Mouse (Mus musculus) heart, postnatal 36 days (tissue): ENCODE data around the gene Wdr95. TPM values are rescaled to one million over a fixed set of nuclear protein-coding genes. Genes with fewer than 3 reads are reported as not detected.

Experiments
- DNase-seq, 2 experiments: peaks; one replicate each; pipeline ENCODE4 v3.0.0; 2021 to 2022
- intact Hi-C: fragments of 180-260 bp; cut with DNase I; formaldehyde crosslinking; loops from one replicate; pipeline ENCODE4 v1.15.1; 2025
- total RNA-seq, 2 experiments: library from RNA; stranded (reverse); gene quantifications; 2 replicates each; pipeline ENCODE4 v1.2.3; 2021

The Wdr95 gene
- not detected for total RNA-seq

GRCm38 (mm10) chr5:149527999-149528729, at the start of gene Wdr95:
TSS of gene Wdr95 (plus strand) at chr5:149528679.
- intact Hi-C loops, result loop anchor here (5.0 to 10.0 kb wide), 4 partner anchors 104 to 713 kb away; no protein-coding TSS in a partner anchor
- DNase-seq, result no peak

- no peak for DNase-seq
- intact Hi-C loops, result loop anchor here (5.0 kb wide), 1 partner anchor 40 kb away; no protein-coding TSS in a partner anchor
Measured at GRCm38 (mm10) chr5:149481920-149482319, 46.6 kb upstream of the Wdr95 start.

- intact Hi-C loops, result loop anchor here (5.0 kb wide), 1 partner anchor 39 kb away; no protein-coding TSS in a partner anchor
- DNase-seq, result peak; percentile 3 to 29
Measured at GRCm38 (mm10) chr5:149483321-149484052, 45.0 kb upstream of the Wdr95 start.

- intact Hi-C loops, result loop anchor here (5.0 kb wide), 1 partner anchor 38 kb away; no protein-coding TSS in a partner anchor
- no peak for DNase-seq
Measured at GRCm38 (mm10) chr5:149484270-149484669, 44.2 kb upstream of the Wdr95 start.

- intact Hi-C loops, result no loop called here
- DNase-seq, result no peak
Measured at GRCm38 (mm10) chr5:149485447-149485846, 43.0 kb upstream of the Wdr95 start.

- DNase-seq, result no peak
- intact Hi-C loops, result no loop called here
Measured at GRCm38 (mm10) chr5:149488360-149489021, 40.0 kb upstream of the Wdr95 start.

GRCm38 (mm10) chr5:149489136-149489535, 39.3 kb upstream of the Wdr95 start:
- DNase-seq, result no peak
- intact Hi-C loops, result no loop called here

GRCm38 (mm10) chr5:149490275-149490674, 38.2 kb upstream of the Wdr95 start:
- intact Hi-C loops, result no loop called here
- no peak for DNase-seq

GRCm38 (mm10) chr5:149495655-149496054, 32.8 kb upstream of the Wdr95 start:
- intact Hi-C loops, result no loop called here

GRCm38 (mm10) chr5:149496401-149497066, 31.9 kb upstream of the Wdr95 start:
- no peak for DNase-seq
- intact Hi-C loops, result no loop called here

More at GRCm38 (mm10) chr5:149495655-149496054, 32.8 kb upstream of the Wdr95 start:
- DNase-seq, result no peak

GRCm38 (mm10) chr5:149499936-149500335, 28.5 kb upstream of the Wdr95 start:
- intact Hi-C loops, result no loop called here
- no peak for DNase-seq

- intact Hi-C loops, result no loop called here
- DNase-seq, result no peak
Measured at GRCm38 (mm10) chr5:149503423-149504175, 24.9 kb upstream of the Wdr95 start.

GRCm38 (mm10) chr5:149504985-149505384, 23.5 kb upstream of the Wdr95 start:
- no peak for DNase-seq
- intact Hi-C loops, result no loop called here

GRCm38 (mm10) chr5:149506033-149506432, 22.4 kb upstream of the Wdr95 start:
- DNase-seq, result no peak
- intact Hi-C loops, result no loop called here

- intact Hi-C loops, result no loop called here
- no peak for DNase-seq
Measured at GRCm38 (mm10) chr5:149508094-149509029, 20.1 kb upstream of the Wdr95 start.

GRCm38 (mm10) chr5:149510323-149510722, 18.2 kb upstream of the Wdr95 start:
- intact Hi-C loops, result no loop called here
- no peak for DNase-seq

GRCm38 (mm10) chr5:149512695-149513094, 15.8 kb upstream of the Wdr95 start:
- intact Hi-C loops, result no loop called here
- DNase-seq, result no peak

GRCm38 (mm10) chr5:149513438-149514086, 14.9 kb upstream of the Wdr95 start:
- intact Hi-C loops, result no loop called here

More at GRCm38 (mm10) chr5:149513438-149514086, 14.9 kb upstream of the Wdr95 start:
- no peak for DNase-seq
